Mouse (Mus musculus) forebrain, embryonic 10.5 days (tissue): ENCODE data around the gene Sec24b. TPM values are rescaled to one million over a fixed set of nuclear protein-coding genes. Genes with fewer than 3 reads are reported as not detected.

Experiments used
- DNase-seq: peaks from one replicate; pipeline ENCODE4 v3.0.0-alpha.2; 2017; ENCODE audit warnings: low spot score; ENCODE audit errors: extremely low spot score
- H3K27ac ChIP-seq: fragments of 300-500 bp; sonication (generic); 2 replicates; pipeline ENCODE4 v1.5.1; 2016; ENCODE audit warnings: mild to moderate bottlenecking
- H3K27me3 ChIP-seq: fragments of 300-500 bp; sonication (generic); 2 replicates; pipeline ENCODE4 v1.6.1; 2016; ENCODE audit warnings: mild to moderate bottlenecking; ENCODE audit not compliant: poor library complexity, severe bottlenecking
- H3K36me3 ChIP-seq: fragments of 300-500 bp; sonication (generic); replicated peaks from 2 replicates; pipeline ENCODE4 v1.6.1; 2016; ENCODE audit warnings: mild to moderate bottlenecking, moderate library complexity
- H3K4me1 ChIP-seq: fragments of 300-500 bp; sonication (generic); 2 replicates; pipeline ENCODE4 v1.6.1; 2016
- H3K4me3 ChIP-seq: fragments of 300-500 bp; sonication (generic); 2 replicates; pipeline ENCODE4 v1.5.1; 2016; ENCODE audit warnings: mild to moderate bottlenecking, moderate library complexity
- H3K9me3 ChIP-seq: fragments of 300-500 bp; sonication (generic); 2 replicates; pipeline ENCODE4 v1.6.1; 2016; ENCODE audit warnings: mild to moderate bottlenecking, moderate library complexity
- WGBS: fragments of 180-500 bp; shearing (Covaris S2); methylation state at CpG from one replicate; pipeline ENCODE4 v1.1.7; 2016; 5-methylcytosine and 5-hydroxymethylcytosine counted together
- polyA plus RNA-seq: library from polyadenylated mRNA; unstranded; fragments of >200 nt; fragmentation: Nextera tagmentation; extraction: Ambion mirVana; gene quantifications from 2 replicates; pipeline ENCODE4 v1.2.1, GENCODE M21; 2016

Sec24b gene
- polyA plus RNA-seq, 1 experiment from 2014 or later, result 36.1 TPM

DNA sequence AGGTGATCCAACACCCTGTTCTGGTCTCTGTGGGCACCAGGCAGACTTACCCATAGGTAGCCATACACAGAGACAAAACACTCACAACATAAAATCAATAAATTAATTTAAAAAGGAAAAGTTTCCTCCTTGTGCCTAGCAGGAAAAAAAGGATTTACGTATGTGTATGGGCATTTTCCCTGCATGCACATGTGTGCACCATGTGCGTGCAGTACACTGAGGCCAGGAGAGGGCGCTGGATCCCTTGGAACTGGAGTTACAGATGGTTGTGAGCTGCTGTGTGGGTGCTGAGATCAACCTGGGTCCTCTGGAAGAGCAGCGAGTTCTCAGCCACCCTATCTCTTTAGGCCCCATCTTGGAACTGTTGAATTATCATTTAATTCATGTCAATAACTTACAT, 76.0 kb downstream of the Sec24b start:
- H3K4me3 ChIP-seq, result no peak overlapping the region
- WGBS, result 88% methylated on average over 4 of the region's 4 CpGs
- no peaks in the 10 kb centered on the region for H3K9me3 ChIP-seq
- H3K36me3 ChIP-seq, result peaks cover 88% of the 10 kb centered on the region
- DNase-seq, result no peak
- peaks cover 3% of the 10 kb centered on the region; the same call in 1 of the 2 replicates for H3K4me1 ChIP-seq
- no peak overlapping the region for H3K27ac ChIP-seq
- H3K27me3 ChIP-seq, result no peaks in the 10 kb centered on the region

DNA sequence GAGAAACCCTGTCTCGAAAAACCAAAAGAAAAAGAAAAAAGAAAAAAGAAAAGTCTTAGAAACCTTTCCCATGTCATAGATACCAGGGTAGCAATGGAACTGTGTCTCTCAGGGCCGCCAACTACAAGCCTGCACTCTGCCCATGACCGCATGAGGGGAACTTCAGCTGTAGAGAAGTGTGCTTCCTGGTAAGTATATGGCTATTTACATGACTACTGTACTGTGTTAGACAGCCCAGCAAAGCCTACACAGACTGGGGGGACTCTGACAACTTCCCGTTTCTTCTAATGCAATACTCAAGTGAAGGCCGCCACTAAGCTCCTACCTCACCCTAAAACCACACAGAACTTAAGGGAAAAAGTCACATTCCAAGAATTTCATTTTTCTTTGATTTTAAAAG, 76.6 kb downstream of the Sec24b start:
- Histone ChIP-seq H3K27me3 (no peaks in the 10 kb centered on the region), H3K27ac (no peak overlapping the region), H3K9me3 (no peaks in the 10 kb centered on the region), H3K4me1 (peaks cover 3% of the 10 kb centered on the region; the same call in 1 of the 2 replicates), H3K36me3 (peaks cover 83% of the 10 kb centered on the region), H3K4me3 (no peak overlapping the region)
- DNase-seq, result no peak
- WGBS, result 95% methylated on average over 5 of the region's 5 CpGs

DNA sequence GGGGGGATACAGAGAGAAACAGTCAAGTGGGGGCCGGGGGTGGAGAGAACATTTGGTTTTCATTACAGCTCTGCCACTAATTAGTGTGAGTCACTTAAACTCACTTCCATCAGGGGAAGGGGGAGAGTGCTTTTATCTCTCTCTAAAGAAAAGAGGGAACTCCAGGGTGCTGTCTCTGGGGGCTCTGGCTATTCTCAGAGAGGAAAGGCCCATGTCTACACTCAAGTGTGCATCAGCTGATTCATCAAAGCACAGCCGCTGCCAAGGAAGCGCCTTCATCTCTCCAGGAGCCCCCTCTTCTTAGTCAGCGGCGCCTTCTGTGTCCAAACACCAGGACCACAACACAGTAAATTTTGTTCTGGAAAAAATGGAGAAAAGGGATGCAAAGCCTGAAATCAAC, 79.1 kb downstream of the Sec24b start:
- Histone ChIP-seq H3K27ac (no peak overlapping the region), H3K27me3 (no peaks in the 10 kb centered on the region), H3K9me3 (no peaks in the 10 kb centered on the region), H3K36me3 (peaks cover 58% of the 10 kb centered on the region), H3K4me3 (no peak overlapping the region), H3K4me1 (peaks cover 3% of the 10 kb centered on the region; the same call in 1 of the 2 replicates)
- 81% methylated on average over 5 of the region's 5 CpGs for WGBS
- no peak for DNase-seq

DNA sequence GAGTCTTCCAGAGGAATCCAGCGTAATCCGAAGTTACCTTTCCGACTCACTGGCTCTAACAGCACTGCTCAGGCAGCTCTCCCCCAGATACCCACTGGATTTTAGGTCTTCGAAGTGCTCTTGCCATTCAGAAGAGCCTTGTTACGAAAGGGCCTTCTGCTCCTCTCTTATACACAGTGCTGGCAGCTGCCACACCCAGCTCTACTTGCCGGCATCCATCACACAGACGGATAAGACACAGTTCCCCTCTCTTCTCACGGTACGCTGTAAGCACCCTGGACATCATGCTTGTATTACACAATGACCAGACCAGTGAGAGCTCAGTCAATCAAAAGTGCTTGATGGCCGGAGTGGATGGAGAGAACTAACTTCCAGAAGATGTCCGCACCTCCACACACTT, 79.6 kb downstream of the Sec24b start:
- peaks cover 53% of the 10 kb centered on the region for H3K36me3 ChIP-seq
- peaks cover 3% of the 10 kb centered on the region; the same call in 1 of the 2 replicates for H3K4me1 ChIP-seq
- no peak for DNase-seq
- H3K9me3 ChIP-seq, result no peaks in the 10 kb centered on the region
- no peak overlapping the region for H3K27ac ChIP-seq
- WGBS, result 94% methylated on average over 11 of the region's 11 CpGs
- H3K27me3 ChIP-seq, result no peaks in the 10 kb centered on the region
- no peak overlapping the region for H3K4me3 ChIP-seq

DNA sequence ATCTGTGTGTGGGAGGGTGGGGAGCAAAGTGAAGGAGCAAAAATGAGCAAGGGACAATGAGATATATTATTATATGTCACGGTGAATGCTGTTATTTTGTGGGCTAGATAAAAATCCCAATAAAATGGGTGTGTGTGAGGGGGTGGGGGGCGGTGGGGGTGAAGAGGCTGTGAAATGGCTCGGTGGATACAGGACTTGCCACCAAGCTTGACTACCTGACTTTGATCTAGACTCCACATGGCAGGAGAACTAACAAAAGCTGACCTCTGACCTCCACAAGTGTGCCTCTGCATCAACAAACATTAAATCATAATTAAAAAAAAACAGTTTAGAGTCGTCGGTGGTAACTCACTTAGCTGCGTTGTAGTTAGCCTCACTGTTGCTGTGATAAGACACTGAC, 81.8 kb downstream of the Sec24b start:
- no peaks in the 10 kb centered on the region for H3K27me3 ChIP-seq
- H3K27ac ChIP-seq, result no peak overlapping the region
- no peak overlapping the region for H3K4me3 ChIP-seq
- H3K9me3 ChIP-seq, result no peaks in the 10 kb centered on the region
- no peak for DNase-seq
- peaks cover 3% of the 10 kb centered on the region; the same call in 1 of the 2 replicates for H3K4me1 ChIP-seq
- 74% methylated on average over 6 of the region's 6 CpGs for WGBS
- peaks cover 30% of the 10 kb centered on the region for H3K36me3 ChIP-seq

DNA sequence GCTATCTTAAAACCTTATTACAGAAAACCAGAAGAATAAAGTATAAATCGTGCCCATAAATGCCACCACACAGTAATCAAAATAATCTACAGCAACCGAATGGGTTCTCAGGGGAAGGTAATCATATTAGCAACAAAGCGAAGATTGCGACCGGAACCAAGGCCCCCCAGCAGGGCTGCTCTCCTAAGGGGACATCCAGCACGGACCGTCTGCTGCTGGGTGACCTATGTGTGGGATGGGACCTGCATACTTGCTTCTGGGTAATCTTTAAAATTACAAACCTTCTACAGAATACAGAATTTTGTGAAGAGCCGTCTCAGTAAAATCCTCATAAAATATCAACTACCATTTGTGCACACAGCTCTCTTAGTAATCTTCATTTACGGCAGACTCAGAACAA, 82.6 kb downstream of the Sec24b start:
- H3K4me1 ChIP-seq, result peaks cover 3% of the 10 kb centered on the region; the same call in 1 of the 2 replicates
- DNase-seq, result no peak
- H3K27me3 ChIP-seq, result no peaks in the 10 kb centered on the region
- H3K36me3 ChIP-seq, result peaks cover 22% of the 10 kb centered on the region
- WGBS, result 89% methylated on average over 9 of the region's 9 CpGs
- no peak overlapping the region for H3K4me3 ChIP-seq
- no peaks in the 10 kb centered on the region for H3K9me3 ChIP-seq
- H3K27ac ChIP-seq, result no peak overlapping the region

DNA sequence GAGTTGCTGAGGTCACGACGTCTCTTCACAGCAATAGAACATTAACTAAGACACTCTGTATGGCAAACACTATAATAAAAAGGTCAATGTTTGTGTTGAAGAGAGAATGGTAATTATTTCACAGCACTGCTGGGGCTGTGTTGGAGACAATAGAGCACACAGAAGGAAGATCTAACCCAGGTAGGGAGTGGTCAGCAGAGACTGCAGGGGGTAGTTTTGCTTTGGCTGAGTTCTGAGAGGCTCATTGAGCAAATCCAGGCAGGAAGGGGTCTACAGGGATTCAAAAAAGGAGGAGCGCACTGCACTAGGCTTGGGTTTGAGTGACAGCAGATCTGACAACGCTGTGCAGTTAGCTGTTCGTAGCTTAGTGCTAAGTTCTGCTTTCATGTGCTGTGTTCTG, 85.0 kb downstream of the Sec24b start:
- H3K4me1 ChIP-seq, result peaks cover 4% of the 10 kb centered on the region
- 96% methylated on average over 5 of the region's 5 CpGs for WGBS

DNA sequence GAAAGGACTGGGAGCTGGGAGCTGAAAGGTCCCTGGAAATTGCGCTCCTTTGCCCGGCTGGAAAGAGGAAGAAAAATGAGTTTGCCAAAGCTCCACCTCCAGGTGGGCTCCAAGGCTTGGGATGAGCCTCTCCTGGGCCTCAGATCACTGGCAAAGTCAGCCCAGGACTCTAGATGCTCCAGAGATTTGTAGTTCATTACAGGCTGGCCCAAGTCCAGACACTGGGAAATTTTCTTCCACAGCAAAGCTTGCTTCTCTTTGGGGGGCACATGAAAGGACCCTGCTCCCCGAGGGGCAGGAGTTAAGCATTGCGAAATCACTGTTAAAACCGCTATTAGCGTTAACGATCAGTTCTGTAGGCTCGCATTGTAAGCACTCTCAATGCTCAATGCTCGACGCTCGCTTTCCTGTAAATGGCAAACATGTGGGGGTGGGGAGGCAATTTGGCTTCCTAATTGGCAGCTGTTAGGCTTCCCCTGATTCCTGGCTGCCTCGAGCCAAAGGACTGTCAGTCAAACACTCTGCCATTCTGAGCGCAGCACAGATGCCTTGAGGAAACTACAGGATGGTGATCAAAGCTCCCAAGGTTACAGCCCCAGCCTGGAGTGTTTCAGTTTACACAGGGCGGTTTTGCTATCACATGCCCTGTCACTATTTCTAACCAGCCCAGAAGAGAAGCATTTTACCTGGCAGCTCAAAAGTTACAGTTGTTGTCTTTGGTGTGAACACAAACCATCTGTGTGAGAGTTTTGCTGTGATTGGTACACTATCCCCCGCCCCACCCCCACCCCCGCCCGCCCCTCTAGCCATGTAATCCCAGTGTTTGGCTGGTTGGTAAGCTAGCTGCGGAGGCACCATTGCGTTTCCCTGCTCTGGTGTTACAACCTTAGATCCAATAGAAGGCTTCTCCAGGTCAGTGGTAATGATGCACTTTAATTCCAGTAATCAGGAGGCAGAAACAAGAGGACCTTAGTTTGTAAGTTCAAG, 90.5 kb downstream of the Sec24b start:
- peaks cover 28% of the 10 kb centered on the region for H3K4me1 ChIP-seq
- peak overlapping the region; percentile 64 for H3K4me3 ChIP-seq
- 15% methylated on average over 19 of the region's 19 CpGs for WGBS
- H3K9me3 ChIP-seq, result no peaks in the 10 kb centered on the region
- H3K27ac ChIP-seq, result peak overlapping the region; percentile 49; the same call in 1 of the 2 replicates
- H3K36me3 ChIP-seq, result no peaks in the 10 kb centered on the region
- peak; percentile 62 for DNase-seq
- peaks cover 62% of the 10 kb centered on the region for H3K27me3 ChIP-seq

More for the DNA sequence above, 85.0 kb downstream of the Sec24b start:
- Histone ChIP-seq H3K36me3 (no peaks in the 10 kb centered on the region), H3K4me3 (no peak overlapping the region), H3K27ac (no peak overlapping the region), H3K9me3 (no peaks in the 10 kb centered on the region), H3K27me3 (peaks cover 11% of the 10 kb centered on the region)
- no peak for DNase-seq

DNA sequence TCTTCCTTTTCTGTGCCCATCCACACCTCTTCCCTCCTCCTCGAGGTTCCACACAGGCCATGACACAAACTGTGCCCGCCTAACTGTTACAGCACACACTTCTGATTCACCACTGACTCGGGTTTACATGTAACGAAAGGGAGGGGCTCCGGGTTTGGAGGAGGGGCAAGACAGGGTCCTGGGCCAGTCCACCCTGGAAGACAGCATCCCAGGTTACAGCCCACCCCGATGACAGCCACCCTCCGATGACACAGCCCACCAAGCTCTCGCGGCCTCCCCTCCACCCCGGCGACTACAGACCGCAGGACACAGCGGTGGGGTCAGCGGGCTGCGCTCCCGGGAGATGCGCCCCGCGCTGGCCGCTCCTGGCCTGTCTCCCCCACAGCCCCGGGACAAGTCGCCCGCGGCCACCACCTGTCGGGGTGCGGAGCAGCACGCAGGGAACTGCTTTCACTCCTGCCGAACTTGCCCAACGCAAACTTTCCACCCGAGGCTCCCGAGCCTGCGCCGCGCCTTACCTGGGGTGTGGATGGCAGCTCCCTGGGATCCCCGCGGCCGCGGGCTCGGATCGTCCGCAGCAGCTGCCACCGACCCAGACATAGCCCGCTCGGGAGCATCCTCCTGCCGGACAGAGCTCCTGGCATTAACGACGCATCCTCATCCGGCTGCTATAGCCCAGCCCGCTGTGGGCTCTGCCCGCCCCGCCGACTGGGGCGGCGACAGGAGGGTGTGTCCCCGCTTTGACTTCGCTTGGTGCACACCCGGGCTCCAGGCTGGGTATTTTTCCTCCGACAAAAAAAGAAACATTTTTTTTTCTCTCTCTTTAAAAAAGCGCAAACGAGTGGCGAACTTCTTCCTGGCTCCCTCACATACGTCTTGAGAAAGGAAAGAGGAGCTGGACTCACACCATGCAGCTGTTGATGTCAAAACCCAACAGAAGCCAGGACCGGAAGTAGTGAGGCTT, 91.6 kb downstream of the Sec24b start, which contains the start of gene Mcub:
Mcub (minus strand) TSS at position 775 of the 964 bp plus-strand sequence.
- Histone ChIP-seq H3K9me3 (no peaks in the 10 kb centered on the region), H3K27ac (peak within 1 kb of the TSS; percentile 49; the same call in 1 of the 2 replicates), H3K4me3 (peak within 1 kb of the TSS; percentile 64), H3K36me3 (no peaks in the 10 kb centered on the region), H3K4me1 (peaks cover 28% of the 10 kb centered on the region), H3K27me3 (peaks cover 62% of the 10 kb centered on the region)
- WGBS, result under 1% methylated on average over 63 of the region's 63 CpGs
- DNase-seq, result peak; percentile 39

DNA sequence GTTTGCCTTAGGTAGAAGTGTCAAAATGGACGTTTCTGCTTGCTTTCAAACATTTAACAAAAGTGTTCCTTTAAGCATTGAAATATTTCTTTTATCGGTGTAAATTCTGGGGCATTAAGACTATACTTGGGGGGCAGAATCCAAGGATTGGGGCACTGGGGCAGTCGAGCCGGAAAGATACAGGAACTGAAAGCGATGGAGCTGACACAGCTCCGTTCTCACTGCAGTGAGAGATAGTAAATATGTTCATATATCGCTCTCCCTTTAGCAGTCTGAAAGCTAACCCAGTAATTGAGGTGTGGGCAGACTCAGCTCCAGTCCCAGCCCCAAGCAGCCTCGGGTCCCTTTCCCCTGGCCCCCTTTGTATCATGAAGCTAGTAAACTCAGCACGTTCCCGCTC, 92.3 kb downstream of the Sec24b start:
- Histone ChIP-seq H3K4me1 (peaks cover 28% of the 10 kb centered on the region), H3K9me3 (no peaks in the 10 kb centered on the region), H3K36me3 (no peaks in the 10 kb centered on the region), H3K27ac (no peak overlapping the region), H3K4me3 (peak overlapping the region; percentile 64), H3K27me3 (peaks cover 62% of the 10 kb centered on the region)
- 31% methylated on average over 10 of the region's 10 CpGs for WGBS
- no peak for DNase-seq

DNA sequence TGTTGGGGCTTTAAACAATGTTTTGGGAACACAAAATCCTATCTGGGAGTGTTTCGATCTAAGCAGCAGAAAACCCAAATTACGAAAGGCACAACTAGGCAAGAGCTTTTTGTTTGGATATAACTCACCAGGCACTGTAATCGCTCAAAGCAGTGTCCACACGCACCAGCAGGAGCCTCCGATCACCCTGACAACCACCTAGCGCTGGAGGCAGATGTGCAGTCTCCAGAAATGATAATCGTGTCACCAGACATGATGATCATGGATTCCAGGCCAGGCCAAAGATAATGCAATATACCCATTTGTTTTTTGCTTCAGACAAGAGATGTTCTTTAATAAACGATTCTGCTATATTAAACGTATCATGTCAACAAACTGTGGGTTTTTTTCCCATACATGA, 93.5 kb downstream of the Sec24b start:
- Histone ChIP-seq H3K27ac (no peak overlapping the region), H3K4me3 (no peak overlapping the region), H3K27me3 (peaks cover 62% of the 10 kb centered on the region), H3K9me3 (no peaks in the 10 kb centered on the region), H3K4me1 (peaks cover 28% of the 10 kb centered on the region), H3K36me3 (no peaks in the 10 kb centered on the region)
- DNase-seq, result no peak
- 89% methylated on average over 9 of the region's 9 CpGs for WGBS

DNA sequence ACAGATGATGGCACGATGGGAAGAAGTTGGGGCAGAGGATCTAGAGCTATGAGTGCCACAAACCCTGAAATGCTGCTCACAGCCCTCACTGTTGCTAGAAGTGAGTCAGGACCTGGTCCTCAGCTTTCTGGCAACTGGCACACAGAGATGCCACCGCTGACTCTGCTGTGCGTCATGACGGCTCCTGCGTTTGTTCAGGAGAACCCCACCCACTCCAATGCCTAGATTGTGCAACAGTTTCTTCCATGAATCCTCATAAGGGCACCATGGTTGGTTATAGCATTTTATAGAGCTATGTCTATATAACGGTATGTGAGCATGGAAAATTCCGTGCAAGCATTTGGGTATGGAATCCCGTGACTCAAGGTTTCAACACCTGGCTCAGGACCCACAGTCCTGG, 96.7 kb downstream of the Sec24b start:
- Histone ChIP-seq H3K4me3 (no peak overlapping the region), H3K27ac (no peak overlapping the region), H3K27me3 (peaks cover 35% of the 10 kb centered on the region), H3K4me1 (peaks cover 8% of the 10 kb centered on the region), H3K9me3 (no peaks in the 10 kb centered on the region), H3K36me3 (no peaks in the 10 kb centered on the region)
- WGBS, result 96% methylated on average over 8 of the region's 8 CpGs
- no peak for DNase-seq
